Mouse (Mus musculus) layer of hippocampus, postnatal 10 days (tissue): Measurements from ENCODE around the gene Olfr1016. TPM values are rescaled to one million over a fixed set of nuclear protein-coding genes. Genes with fewer than 3 reads are reported as not detected.

Experiments used
- DNase-seq, 2 experiments: peaks; one replicate each; pipeline ENCODE4 v3.0.0; 2021; ENCODE audit warnings: low spot score in 2 of 2
- long read RNA-seq: library from polyadenylated mRNA; stranded (forward); transcript quantifications from one replicate; pipeline ENCODE4 v2.0.0, GENCODE M21; 2023
- total RNA-seq, 2 experiments: library from RNA; stranded (reverse); gene quantifications; 2 replicates each; pipeline ENCODE4 v1.2.3; 2021

Olfr1016 gene
- total RNA-seq, result not detected
- long read RNA-seq, result 0 reads

- DNase-seq, result no peak
These were observed at the start of gene Olfr1016 for GRCm38 (mm10) chr2:85802444-85802843. Olfr1016 (minus strand) TSS chr2:85802544.

- DNase-seq, result no peak
These were observed 44.4 kb upstream of the Olfr1016 start, which contains the start of gene Olfr1020 for GRCm38 (mm10) chr2:85846730-85847129. Olfr1020 (plus strand) TSS chr2:85847030.

- DNase-seq, result no peak
These were observed 43.0 kb upstream of the Olfr1016 start, which contains the start of gene Olfr1019 for GRCm38 (mm10) chr2:85845383-85845782. Olfr1019 (minus strand) TSS chr2:85845483.

GRCm38 (mm10) chr2:85818179-85818578, 15.8 kb upstream of the Olfr1016 start, which contains the start of gene Olfr1018:
Olfr1018 (plus strand) TSS chr2:85818479.
- DNase-seq, result no peak

GRCm38 (mm10) chr2:85804501-85804900, 2.2 kb upstream of the Olfr1016 start:
- no peak for DNase-seq

DNA sequence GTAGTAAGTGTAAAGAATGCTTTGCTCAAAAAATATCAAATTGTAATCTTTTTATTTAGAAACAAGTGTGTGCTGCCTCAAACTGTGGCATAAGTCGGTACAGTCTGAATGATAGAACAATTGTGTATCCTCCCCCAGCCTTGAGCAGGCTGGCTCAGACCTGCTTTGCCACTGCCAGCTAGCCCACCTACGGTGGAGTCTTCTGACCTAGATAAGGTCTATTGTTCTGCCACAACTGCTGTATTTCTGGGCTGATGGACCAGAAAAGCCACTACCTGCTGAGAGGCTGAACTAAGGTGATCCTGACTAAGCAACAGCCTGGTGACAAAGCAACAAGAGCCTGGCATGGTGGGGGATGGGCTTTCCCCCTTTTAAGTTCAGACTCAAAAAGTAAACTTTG, 10.0 kb downstream of the Olfr1016 start:
- no peak for DNase-seq

- no peak for DNase-seq
These were observed 20.6 kb downstream of the Olfr1016 start, which contains the start of gene Olfr1015 for GRCm38 (mm10) chr2:85781717-85782116. Olfr1015 (plus strand) TSS chr2:85782017.

GRCm38 (mm10) chr2:85772413-85772812, 29.9 kb downstream of the Olfr1016 start, which contains the start of gene Olfr1014:
Olfr1014 (plus strand) TSS chr2:85772713.
- no peak for DNase-seq

- no peak for DNase-seq
These were observed 35.5 kb downstream of the Olfr1016 start, which contains the start of gene Olfr1013 for GRCm38 (mm10) chr2:85766798-85767197. Olfr1013 (plus strand) TSS chr2:85767098.

DNA sequence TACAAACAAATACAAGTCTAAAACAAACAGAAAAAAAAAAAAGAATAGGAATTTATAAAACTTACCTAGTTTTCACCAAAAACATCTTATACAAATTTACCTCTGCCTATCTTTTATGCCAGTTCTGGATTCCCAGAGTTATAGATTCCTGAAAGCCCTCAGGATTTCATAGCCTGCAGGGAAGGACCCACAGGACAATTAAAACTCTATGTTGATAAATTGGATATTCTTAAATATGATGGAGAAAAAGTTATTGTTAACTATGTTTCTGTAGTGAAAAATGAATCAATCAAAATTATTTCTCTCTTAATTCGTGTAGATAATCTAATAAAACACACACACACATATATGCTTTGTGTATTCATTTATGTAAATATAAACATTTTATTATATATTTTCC, 39.7 kb downstream of the Olfr1016 start, which contains the start of gene Olfr1012:
Gene Olfr1012, minus strand, starts transcription at position 101 of the 400 bp plus-strand sequence.
- DNase-seq, result no peak

DNA sequence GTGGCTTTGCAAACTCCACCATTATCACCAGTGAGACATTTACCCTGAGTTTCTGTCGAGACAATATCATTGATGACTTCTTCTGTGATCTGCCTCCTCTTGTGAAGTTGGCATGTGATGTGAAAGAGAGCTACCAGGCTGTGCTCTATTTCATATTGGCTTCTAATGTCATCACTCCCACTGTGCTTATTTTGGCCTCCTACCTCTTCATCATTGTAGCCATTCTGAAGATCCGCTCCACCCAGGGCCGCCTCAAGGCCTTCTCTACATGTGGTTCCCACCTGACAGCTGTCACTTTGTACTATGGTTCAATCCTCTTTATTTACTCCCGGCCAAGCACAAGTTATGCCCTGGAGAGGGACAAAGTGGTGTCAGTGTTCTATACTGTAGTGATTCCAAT, 48.5 kb downstream of the Olfr1016 start:
- DNase-seq, result no peak

Other genes with a start within 250 kb of the Olfr1016 start
- gene Olfr996, start 223.3 kb downstream of the Olfr1016 start, total RNA-seq, result not detected
- not detected for gene Olfr998, start 213.6 kb downstream of the Olfr1016 start, total RNA-seq
- gene Olfr1000, start 190.6 kb downstream of the Olfr1016 start, total RNA-seq, result not detected
- gene Olfr1002, start 151.8 kb downstream of the Olfr1016 start, total RNA-seq, result not detected
- gene Olfr154, start 138.1 kb downstream of the Olfr1016 start, total RNA-seq, result not detected
- gene Olfr1006, start 123.8 kb downstream of the Olfr1016 start, total RNA-seq, result not detected
- not detected for gene Olfr1008, start 113.1 kb downstream of the Olfr1016 start, total RNA-seq
- not detected for gene Olfr1009, start 87.1 kb downstream of the Olfr1016 start, total RNA-seq
- not detected for gene Olfr1012, start 39.8 kb downstream of the Olfr1016 start, total RNA-seq
- not detected for gene Olfr1013, start 35.4 kb downstream of the Olfr1016 start, total RNA-seq
- gene Olfr1014, start 29.8 kb downstream of the Olfr1016 start, total RNA-seq, result not detected
- not detected for gene Olfr1015, start 20.5 kb downstream of the Olfr1016 start, total RNA-seq
- gene Olfr1018, start 15.9 kb upstream of the Olfr1016 start, total RNA-seq, result not detected
- gene Olfr1019, start 42.9 kb upstream of the Olfr1016 start, total RNA-seq, result not detected
- gene Olfr1020, start 44.5 kb upstream of the Olfr1016 start, total RNA-seq, result not detected
- gene Olfr1022, start 66.0 kb upstream of the Olfr1016 start, total RNA-seq, result not detected
- not detected for gene Olfr1023, start 83.1 kb upstream of the Olfr1016 start, total RNA-seq
- gene Olfr1024, start 102.5 kb upstream of the Olfr1016 start, total RNA-seq, result not detected
- gene Olfr1025-ps1, start 112.6 kb upstream of the Olfr1016 start, total RNA-seq, result not detected
- not detected for gene Olfr1026, start 119.0 kb upstream of the Olfr1016 start, total RNA-seq
- gene Olfr1028, start 147.9 kb upstream of the Olfr1016 start, total RNA-seq, result not detected
- not detected for gene Olfr1029, start 171.4 kb upstream of the Olfr1016 start, total RNA-seq
- not detected for gene Olfr1030, start 176.7 kb upstream of the Olfr1016 start, total RNA-seq
- gene Olfr1031, start 187.8 kb upstream of the Olfr1016 start, total RNA-seq, result not detected
- gene Olfr1032, start 203.0 kb upstream of the Olfr1016 start, total RNA-seq, result not detected
- not detected for gene Olfr1033, start 218.1 kb upstream of the Olfr1016 start, total RNA-seq
- not detected for gene Olfr1034, start 243.3 kb upstream of the Olfr1016 start, total RNA-seq